Mouse (Mus musculus) kidney, postnatal 36 days (tissue): Measurements from ENCODE around the gene Gm10318.
A peak's percentile ranks its signal among the peaks of the same experiment; 100 is the strongest.

Experiments used
- DNase-seq, 2 experiments: peaks; one replicate each; pipeline ENCODE4 v3.0.0; 2021 to 2022; ENCODE audit warnings: mixed read lengths in 2 of 2

Gene Gm10318

DNA sequence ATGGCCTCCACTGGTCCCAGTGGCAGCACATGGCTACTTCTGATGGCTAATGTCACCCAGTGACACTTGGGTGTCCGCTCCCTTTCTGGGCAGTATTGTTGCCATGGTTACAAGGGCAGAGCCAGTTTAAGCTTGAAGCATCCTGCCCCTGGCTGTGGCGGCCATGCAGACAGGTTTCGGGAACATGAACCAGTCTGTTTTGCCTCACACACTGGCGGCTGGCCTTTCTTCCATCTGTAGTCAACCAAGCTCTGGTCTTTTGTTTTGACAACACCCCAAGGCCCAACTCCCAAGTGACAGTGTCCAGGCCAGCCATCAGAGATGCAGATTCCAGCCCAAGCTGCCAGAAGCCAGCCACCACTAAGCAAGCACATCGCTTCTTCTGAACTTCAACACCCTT, 42.9 kb downstream of the Gm10318 start:
- peak in 1 of 2 experiments; percentile 10 for DNase-seq

- peak; percentile 41 to 62 for DNase-seq
Measured at GRCm38 (mm10) chr10:77900126-77900525, 47.5 kb downstream of the Gm10318 start.

- DNase-seq, result peak in 1 of 2 experiments; percentile 22
Measured at GRCm38 (mm10) chr10:77900903-77901818, 48.5 kb downstream of the Gm10318 start.

GRCm38 (mm10) chr10:77901871-77902210, 49.2 kb downstream of the Gm10318 start:
- DNase-seq, result peak; percentile 14 to 61

- DNase-seq, result peak; percentile 49 to 83
Measured at GRCm38 (mm10) chr10:77902211-77902893, 49.7 kb downstream of the Gm10318 start, which contains the start of gene Lrrc3. TSS of gene Lrrc3 (minus strand) at chr10:77902536.

GRCm38 (mm10) chr10:77902894-77903715, 50.4 kb downstream of the Gm10318 start:
- peak; percentile 29 to 74 for DNase-seq
